In the genomic region with DNA sequence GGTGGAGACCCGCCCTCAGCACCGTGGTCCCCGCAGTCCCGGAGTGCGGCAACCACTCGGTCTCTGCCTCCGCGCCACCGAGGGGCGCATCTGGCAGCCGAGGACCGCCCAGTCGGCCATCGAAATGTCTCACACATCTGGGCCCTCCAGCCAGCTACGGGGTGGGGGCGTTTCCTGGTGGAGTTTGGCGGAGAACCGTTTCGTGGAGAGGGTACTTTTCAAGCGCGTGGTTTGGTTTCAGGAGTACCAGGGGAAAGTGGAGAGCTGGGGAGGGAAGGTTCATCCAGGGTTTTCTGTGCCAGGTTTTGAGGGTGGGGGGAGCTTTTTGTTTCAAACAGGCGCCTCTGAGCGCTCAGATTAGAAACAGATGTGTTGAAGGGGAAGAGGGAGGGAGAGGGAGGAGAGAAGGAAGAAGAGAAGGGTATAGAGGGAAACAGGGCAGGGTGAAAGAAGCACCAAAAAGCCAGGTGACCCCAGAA, we compare ENCODE assay signal across 8 mouse cellular contexts. TPM values are rescaled to one million over a fixed set of nuclear protein-coding genes. Genes with fewer than 3 reads are reported as not detected.
DNase-seq lines count a peak whose midpoint lies in the region; ATAC-seq and TF ChIP-seq lines count a peak whose summit lies in the region.

No protein-coding gene starts in this region.

- H3K4me1 ChIP-seq in erythroblast, embryonic 14.5 days (ENCODE audit: control insufficient read depth) = no peaks in the 10 kb centered on the region
- no peaks in the 10 kb centered on the region for H3K4me1 ChIP-seq in spleen, adult 2 months (ENCODE audit: control insufficient read depth, insufficient read depth, insufficient read length)
- peaks cover 41% of the 10 kb centered on the region for H3K4me1 ChIP-seq in limb, embryonic 13.5 days
- peaks cover 35% of the 10 kb centered on the region for H3K4me1 ChIP-seq in neural tube, embryonic 15.5 days

- no peak for DNase-seq in spleen, adult 2 months (ENCODE audit: low read depth in 1 of 2, low spot score in 2 of 2)
- no peak for DNase-seq in spleen, postnatal 4 days (ENCODE audit: low spot score in 2 of 2)
- peak; percentile 32 for DNase-seq in gastrocnemius, postnatal 25 days
- no peak for DNase-seq in spleen, postnatal 36 days (ENCODE audit: low spot score in 2 of 2)

- peak overlapping the region; percentile 92 for H3K4me2 ChIP-seq in limb, embryonic 13.5 days (replicated peaks)
- H3K4me2 ChIP-seq in neural tube, embryonic 15.5 days = peak overlapping the region; percentile 86

- peak overlapping the region; percentile 98 for H3K9ac ChIP-seq in limb, embryonic 13.5 days
- peak overlapping the region; percentile 93 for H3K9ac ChIP-seq in neural tube, embryonic 15.5 days (replicated peaks)

- H3K27me3 ChIP-seq in erythroblast, embryonic 14.5 days (ENCODE audit: control insufficient read depth) = peaks cover 17% of the 10 kb centered on the region
- peaks cover 5% of the 10 kb centered on the region for H3K27me3 ChIP-seq in spleen, adult 2 months (ENCODE audit: control insufficient read depth, insufficient read depth, low read length)
- H3K27me3 ChIP-seq in limb, embryonic 13.5 days = no peaks in the 10 kb centered on the region
- H3K27me3 ChIP-seq in neural tube, embryonic 15.5 days (replicated peaks) = no peaks in the 10 kb centered on the region

- no peak for TF ChIP-seq POLR2A in spleen, adult 2 months (IDR thresholded peaks at IDR 0.05; ENCODE audit: low read depth, low read length)

- H3K36me3 ChIP-seq in erythroblast, embryonic 14.5 days (ENCODE audit: control insufficient read depth) = no peaks in the 10 kb centered on the region
- no peaks in the 10 kb centered on the region for H3K36me3 ChIP-seq in spleen, adult 2 months (ENCODE audit: control insufficient read depth, insufficient read depth, low read length)
- 0 out of 2 replicates have a peak, but pooled peaks cover 3% of the 10 kb centered on the region for H3K36me3 ChIP-seq in limb, embryonic 13.5 days
- H3K36me3 ChIP-seq in neural tube, embryonic 15.5 days = no peaks in the 10 kb centered on the region

- H3K9me3 ChIP-seq in erythroblast, embryonic 14.5 days (ENCODE audit: control insufficient read depth, low read length) = no peaks in the 10 kb centered on the region
- H3K9me3 ChIP-seq in limb, embryonic 13.5 days = no peaks in the 10 kb centered on the region
- no peaks in the 10 kb centered on the region for H3K9me3 ChIP-seq in neural tube, embryonic 15.5 days (replicated peaks)

- ATAC-seq in erythroblast, adult 5-6 weeks (replicated peaks; ENCODE audit: low FRiP score, poor library complexity, severe bottlenecking) = no peak
- peak; percentile 76 for ATAC-seq in limb, embryonic 13.5 days (ENCODE audit: low FRiP score, low read depth)
- peak; percentile 67 for ATAC-seq in neural tube, embryonic 15.5 days (ENCODE audit: low FRiP score)

- H3K27ac ChIP-seq in spleen, adult 2 months (ENCODE audit: insufficient read depth, low read length) = no peak overlapping the region
- peak overlapping the region; percentile 100 for H3K27ac ChIP-seq in limb, embryonic 13.5 days
- H3K27ac ChIP-seq in neural tube, embryonic 15.5 days (replicated peaks) = peak overlapping the region; percentile 97

- peak overlapping the region; percentile 24 for H3K4me3 ChIP-seq in erythroblast, embryonic 14.5 days (replicated peaks)
- peak overlapping the region; percentile 38; the same call in 1 of the 2 replicates for H3K4me3 ChIP-seq in spleen, adult 2 months (ENCODE audit: extremely low read depth, insufficient read depth, insufficient read length)
- peak overlapping the region; percentile 90 for H3K4me3 ChIP-seq in limb, embryonic 13.5 days
- H3K4me3 ChIP-seq in neural tube, embryonic 15.5 days (replicated peaks) = peak overlapping the region; percentile 69

- no peak for TF ChIP-seq CTCF in spleen, adult 2 months (IDR thresholded peaks at IDR 0.05; ENCODE audit: extremely low read depth, insufficient read depth, insufficient read length, insufficient replicate concordance)

- 3% methylated on average over 23 of the region's 23 CpGs for WGBS in spleen, adult 2 months
- under 1% methylated on average over 23 of the region's 23 CpGs for WGBS in limb, embryonic 13.5 days
- under 1% methylated on average over 23 of the region's 23 CpGs for WGBS in neural tube, embryonic 15.5 days

RNA-seq across cellular contexts. Expression of a gene that starts 0.7 kb away (rescaled TPM):
- polyA plus RNA-seq in erythroblast, embryonic 14.5 days (2012) = 0.01 TPM in 1 of 2 replicates, not detected in the other
- total RNA-seq in erythroblast, adult 5-6 weeks (2015; ENCODE audit: low replicate concordance) = 0.84 TPM in 1 of 2 replicates, not detected in the other
- total RNA-seq in erythroblast, adult 5-6 weeks (2017; ENCODE audit: low replicate concordance) = 0.26 TPM in 1 of 2 replicates, not detected in the other
- 1.4 and 7.2 TPM in 2 replicates for polyA plus RNA-seq in spleen, adult 2 months (2012; rRNA removed)
- 1 to 10 TPM; 5.3 to 6.6 TPM for total RNA-seq in gastrocnemius, postnatal 25 days (2021)
- 62.8 and 64.1 TPM in 2 replicates for polyA plus RNA-seq in limb, embryonic 13.5 days (2015; fragmentation: Nextera tagmentation; extraction: Ambion mirVana)
- polyA plus RNA-seq in neural tube, embryonic 15.5 days (2015; fragmentation: Nextera tagmentation; extraction: Ambion mirVana) = 41.7 and 51.2 TPM in 2 replicates

RNA-seq across cellular contexts. Expression of a gene that starts 16.0 kb away (rescaled TPM):
- not detected in 2 replicates for polyA plus RNA-seq in erythroblast, embryonic 14.5 days (2012)
- not detected in 2 replicates for total RNA-seq in erythroblast, adult 5-6 weeks (2015; ENCODE audit: low replicate concordance)
- not detected in 2 replicates for total RNA-seq in erythroblast, adult 5-6 weeks (2017; ENCODE audit: low replicate concordance)
- polyA plus RNA-seq in spleen, adult 2 months (2012; rRNA removed) = not detected in 2 replicates
- total RNA-seq in gastrocnemius, postnatal 25 days (2021) = not detected
- polyA plus RNA-seq in limb, embryonic 13.5 days (2015; fragmentation: Nextera tagmentation; extraction: Ambion mirVana) = not detected in 2 replicates
- not detected in 2 replicates for polyA plus RNA-seq in neural tube, embryonic 15.5 days (2015; fragmentation: Nextera tagmentation; extraction: Ambion mirVana)

Comparison
In these comparisons a context has a peak if more than half of its experiments do, and no peak if none do; other contexts are left out.
1. H3K4me3 ChIP-seq: peak in every context shown above with its lines; median percentile 90 in limb, embryonic 13.5 days; 69 in neural tube, embryonic 15.5 days; 38 in spleen, adult 2 months; 24 in erythroblast, embryonic 14.5 days.